Mouse (Mus musculus): ENCODE results near the gene Lrrc59. TPM values are rescaled to one million over a fixed set of nuclear protein-coding genes. Genes with fewer than 3 reads are reported as not detected.
"Not testable (repeated sequence)": the region's sequence is repeated elsewhere in the genome, so short reads cannot be mapped to it uniquely, and the experiment has no call there.

Lrrc59 gene
- total RNA-seq, 2 experiments from 2014 or later = 32.1 to 33.4 TPM

- no peak for DNase-seq (ENCODE audit: low spot score)
- intact Hi-C loops (cut with DNase I) = no loop called here
Observed at GRCm38 (mm10) chr11:94687178-94687577, 57.6 kb downstream of the Lrrc59 start.

GRCm38 (mm10) chr11:94692502-94692901 is 62.9 kb downstream of the Lrrc59 start:
- DNase-seq (ENCODE audit: low spot score); intact Hi-C loops (cut with DNase I): not testable (repeated sequence)

Other genes starting within 250 kb of the Lrrc59 start
- 1 to 10 TPM; 2.0 to 2.7 TPM for gene Abcc3, start 236.8 kb upstream of the Lrrc59 start, total RNA-seq (2021)
- 10 to 100 TPM; 15.4 to 21.5 TPM for gene Cacna1g, start 155.6 kb upstream of the Lrrc59 start, total RNA-seq (2021)
- gene Spata20, start 143.6 kb upstream of the Lrrc59 start, total RNA-seq (2021) = under 1 TPM; 0.34 to 0.42 TPM
- gene Epn3, start 129.8 kb upstream of the Lrrc59 start, total RNA-seq (2021) = 10 to 100 TPM; 26.7 to 29.7 TPM
- gene Mycbpap, start 108.0 kb upstream of the Lrrc59 start, total RNA-seq (2021) = 1 to 10 TPM in 1 of 2 experiments, under 1 TPM in 1; 0.68 to 1.1 TPM
- 10 to 100 TPM; 11.3 to 11.5 TPM for gene Rsad1, start 80.5 kb upstream of the Lrrc59 start, total RNA-seq (2021)
- gene Chad, start 64.7 kb upstream of the Lrrc59 start, total RNA-seq (2021) = 1 to 10 TPM; 1.5 TPM
- 10 to 100 TPM; 16.2 to 18.3 TPM for gene Acsf2, start 27.9 kb upstream of the Lrrc59 start, total RNA-seq (2021)
- 10 to 100 TPM; 61.7 to 63.8 TPM for gene Mrpl27, start 24.0 kb downstream of the Lrrc59 start, total RNA-seq (2021)
- under 1 TPM; 0.13 to 0.17 TPM for gene Eme1, start 24.2 kb downstream of the Lrrc59 start, total RNA-seq (2021)
- 1 to 10 TPM; 9.6 to 9.7 TPM for gene Xylt2, start 47.7 kb downstream of the Lrrc59 start, total RNA-seq (2021)
- gene Gm11541, start 74.7 kb downstream of the Lrrc59 start, total RNA-seq (2021) = not detected
- gene Cdc34b, start 112.0 kb downstream of the Lrrc59 start, total RNA-seq (2021) = under 1 TPM; 0.59 to 0.86 TPM
- not detected for gene Tmem92, start 152.9 kb downstream of the Lrrc59 start, total RNA-seq (2021)

Data from heart, postnatal 25 days (tissue).